Mouse (Mus musculus): Measurements from ENCODE around the gene Lgr6. TPM values are rescaled to one million over a fixed set of nuclear protein-coding genes. Genes with fewer than 3 reads are reported as not detected.
A peak's percentile ranks its signal among the peaks of the same experiment; 100 is the strongest.

The Lgr6 gene
- polyA plus RNA-seq, 1 experiment from 2014 or later: 3.4 TPM

- Histone ChIP-seq H3K4me2 (no peak overlapping the region), H3K9me3 (replicated peaks) (no peaks in the 10 kb centered on the region), H3K9ac (no peak overlapping the region), H3K27me3 (peaks cover 8% of the 10 kb centered on the region; the same call in 1 of the 2 replicates), H3K36me3 (no peaks in the 10 kb centered on the region), H3K27ac (no peak overlapping the region), H3K4me1 (replicated peaks) (no peaks in the 10 kb centered on the region), H3K4me3 (no peak overlapping the region)
- 95% methylated on average over 1 of the region's 1 CpGs for WGBS
- no peak for ATAC-seq (replicated peaks; ENCODE audit: insufficient number of reproducible peaks, insufficient read depth, low FRiP score, low read depth)
Observed at GRCm38 (mm10) chr1:135075270-135075669, 29.8 kb downstream of the Lgr6 start.

- Histone ChIP-seq H3K9ac (no peak overlapping the region), H3K27me3 (peaks cover 17% of the 10 kb centered on the region), H3K9me3 (replicated peaks) (no peaks in the 10 kb centered on the region), H3K4me2 (no peak overlapping the region), H3K27ac (no peak overlapping the region), H3K4me1 (replicated peaks) (no peaks in the 10 kb centered on the region), H3K4me3 (no peak overlapping the region), H3K36me3 (no peaks in the 10 kb centered on the region)
- WGBS: 55% methylated on average over 5 of the region's 5 CpGs
- no peak for ATAC-seq (replicated peaks; ENCODE audit: insufficient number of reproducible peaks, insufficient read depth, low FRiP score, low read depth)
Observed at GRCm38 (mm10) chr1:135072643-135073042, 32.4 kb downstream of the Lgr6 start.

GRCm38 (mm10) chr1:135069841-135070240 is 35.2 kb downstream of the Lgr6 start:
- Histone ChIP-seq H3K27ac (no peak overlapping the region), H3K4me1 (replicated peaks) (no peaks in the 10 kb centered on the region), H3K36me3 (no peaks in the 10 kb centered on the region), H3K9ac (no peak overlapping the region), H3K9me3 (replicated peaks) (no peaks in the 10 kb centered on the region), H3K4me2 (no peak overlapping the region), H3K27me3 (peaks cover 13% of the 10 kb centered on the region), H3K4me3 (no peak overlapping the region)
- ATAC-seq (replicated peaks; ENCODE audit: insufficient number of reproducible peaks, insufficient read depth, low FRiP score, low read depth): no peak
- 70% methylated on average over 8 of the region's 8 CpGs for WGBS

- Histone ChIP-seq H3K4me2 (no peak overlapping the region), H3K36me3 (no peaks in the 10 kb centered on the region), H3K27me3 (peaks cover 19% of the 10 kb centered on the region; the same call in 1 of the 2 replicates), H3K9ac (no peak overlapping the region), H3K4me1 (replicated peaks) (no peaks in the 10 kb centered on the region), H3K4me3 (no peak overlapping the region), H3K9me3 (replicated peaks) (no peaks in the 10 kb centered on the region), H3K27ac (no peak overlapping the region)
- no peak for ATAC-seq (replicated peaks; ENCODE audit: insufficient number of reproducible peaks, insufficient read depth, low FRiP score, low read depth)
- WGBS: 84% methylated on average over 2 of the region's 2 CpGs
Observed at GRCm38 (mm10) chr1:135064525-135064924, 40.6 kb downstream of the Lgr6 start.

GRCm38 (mm10) chr1:135062936-135063335 is 42.1 kb downstream of the Lgr6 start:
- Histone ChIP-seq H3K9me3 (replicated peaks) (no peaks in the 10 kb centered on the region), H3K9ac (no peak overlapping the region)

GRCm38 (mm10) chr1:135061300-135061699 is 43.8 kb downstream of the Lgr6 start:
- Histone ChIP-seq H3K4me1 (replicated peaks) (peaks cover 4% of the 10 kb centered on the region), H3K4me3 (no peak overlapping the region), H3K9me3 (replicated peaks) (no peaks in the 10 kb centered on the region), H3K36me3 (no peaks in the 10 kb centered on the region), H3K27ac (no peak overlapping the region), H3K4me2 (no peak overlapping the region), H3K27me3 (peaks cover 12% of the 10 kb centered on the region; the same call in 1 of the 2 replicates), H3K9ac (no peak overlapping the region)
- no peak for ATAC-seq (replicated peaks; ENCODE audit: insufficient number of reproducible peaks, insufficient read depth, low FRiP score, low read depth)
- 87% methylated on average over 6 of the region's 6 CpGs for WGBS

More at GRCm38 (mm10) chr1:135062936-135063335, 42.1 kb downstream of the Lgr6 start:
- H3K4me2 ChIP-seq: no peak overlapping the region
- 60% methylated on average over 5 of the region's 5 CpGs for WGBS
- no peak overlapping the region for H3K27ac ChIP-seq
- H3K36me3 ChIP-seq: no peaks in the 10 kb centered on the region
- ATAC-seq (replicated peaks; ENCODE audit: insufficient number of reproducible peaks, insufficient read depth, low FRiP score, low read depth): no peak
- peaks cover 12% of the 10 kb centered on the region; the same call in 1 of the 2 replicates for H3K27me3 ChIP-seq
- H3K4me1 ChIP-seq (replicated peaks): no peaks in the 10 kb centered on the region
- no peak overlapping the region for H3K4me3 ChIP-seq

- no peak overlapping the region for H3K9ac ChIP-seq
- peaks cover 12% of the 10 kb centered on the region; the same call in 1 of the 2 replicates for H3K27me3 ChIP-seq
- H3K4me1 ChIP-seq (replicated peaks): peaks cover 4% of the 10 kb centered on the region
- no peak overlapping the region for H3K4me3 ChIP-seq
- no peak overlapping the region for H3K4me2 ChIP-seq
- 72% methylated on average over 6 of the region's 6 CpGs for WGBS
- H3K36me3 ChIP-seq: no peaks in the 10 kb centered on the region
- H3K9me3 ChIP-seq (replicated peaks): no peaks in the 10 kb centered on the region
- 0 out of 2 replicates have a peak, but pooled peaks have one; percentile 23 for ATAC-seq (replicated peaks; ENCODE audit: insufficient number of reproducible peaks, insufficient read depth, low FRiP score, low read depth)
- no peak overlapping the region for H3K27ac ChIP-seq
Observed at GRCm38 (mm10) chr1:135060174-135060573, 44.9 kb downstream of the Lgr6 start.

- no peak for ATAC-seq (replicated peaks; ENCODE audit: insufficient number of reproducible peaks, insufficient read depth, low FRiP score, low read depth)
- Histone ChIP-seq H3K27me3 (peaks cover 13% of the 10 kb centered on the region; the same call in 1 of the 2 replicates), H3K27ac (no peak overlapping the region), H3K4me2 (no peak overlapping the region), H3K4me1 (replicated peaks) (peaks cover 4% of the 10 kb centered on the region), H3K36me3 (no peaks in the 10 kb centered on the region), H3K9ac (no peak overlapping the region), H3K9me3 (replicated peaks) (no peaks in the 10 kb centered on the region), H3K4me3 (no peak overlapping the region)
- WGBS: 71% methylated on average over 8 of the region's 8 CpGs
Observed at GRCm38 (mm10) chr1:135056901-135057300, 48.2 kb downstream of the Lgr6 start.

GRCm38 (mm10) chr1:135054121-135054520 is 51.0 kb downstream of the Lgr6 start:
- Histone ChIP-seq H3K9ac (no peak overlapping the region), H3K9me3 (replicated peaks) (no peaks in the 10 kb centered on the region), H3K4me2 (no peak overlapping the region), H3K27me3 (peaks cover 15% of the 10 kb centered on the region; the same call in 1 of the 2 replicates), H3K27ac (no peak overlapping the region), H3K4me3 (no peak overlapping the region), H3K4me1 (replicated peaks) (peaks cover 4% of the 10 kb centered on the region), H3K36me3 (no peaks in the 10 kb centered on the region)
- WGBS: 73% methylated on average over 5 of the region's 5 CpGs
- ATAC-seq (replicated peaks; ENCODE audit: insufficient number of reproducible peaks, insufficient read depth, low FRiP score, low read depth): no peak

GRCm38 (mm10) chr1:135044439-135044838 is 60.6 kb downstream of the Lgr6 start:
- Histone ChIP-seq H3K9ac (no peak overlapping the region), H3K27me3 (no peaks in the 10 kb centered on the region), H3K27ac (no peak overlapping the region), H3K9me3 (replicated peaks) (no peaks in the 10 kb centered on the region), H3K4me1 (replicated peaks) (0 out of 2 replicates have a peak, but pooled peaks cover under 1% of the 10 kb centered on the region), H3K36me3 (no peaks in the 10 kb centered on the region), H3K4me3 (no peak overlapping the region), H3K4me2 (no peak overlapping the region)
- 84% methylated on average over 2 of the region's 2 CpGs for WGBS
- ATAC-seq (replicated peaks; ENCODE audit: insufficient number of reproducible peaks, insufficient read depth, low FRiP score, low read depth): no peak

GRCm38 (mm10) chr1:135036297-135036696 is 68.8 kb downstream of the Lgr6 start:
- Histone ChIP-seq H3K4me2 (no peak overlapping the region), H3K27me3 (peaks cover 8% of the 10 kb centered on the region; the same call in 1 of the 2 replicates), H3K9me3 (replicated peaks) (no peaks in the 10 kb centered on the region), H3K4me3 (no peak overlapping the region), H3K9ac (no peak overlapping the region), H3K27ac (no peak overlapping the region), H3K4me1 (replicated peaks) (peaks cover 2% of the 10 kb centered on the region; the same call in 1 of the 2 replicates), H3K36me3 (no peaks in the 10 kb centered on the region)
- no peak for ATAC-seq (replicated peaks; ENCODE audit: insufficient number of reproducible peaks, insufficient read depth, low FRiP score, low read depth)
- 72% methylated on average over 5 of the region's 5 CpGs for WGBS

- Histone ChIP-seq H3K27ac (no peak overlapping the region), H3K36me3 (no peaks in the 10 kb centered on the region), H3K4me2 (no peak overlapping the region), H3K27me3 (peaks cover 7% of the 10 kb centered on the region; the same call in 1 of the 2 replicates), H3K4me3 (no peak overlapping the region), H3K9ac (no peak overlapping the region), H3K4me1 (replicated peaks) (no peaks in the 10 kb centered on the region), H3K9me3 (replicated peaks) (no peaks in the 10 kb centered on the region)
- ATAC-seq (replicated peaks; ENCODE audit: insufficient number of reproducible peaks, insufficient read depth, low FRiP score, low read depth): no peak
- whole genome bisulfite sequencing: 41% methylated on average over 8 of the region's 8 CpGs
Observed at GRCm38 (mm10) chr1:135032658-135033057, 72.4 kb downstream of the Lgr6 start.

All from heart, embryonic 15.5 days (tissue).